Mouse (Mus musculus): ENCODE measurements around the gene Agap1. TPM values are rescaled to one million over a fixed set of nuclear protein-coding genes. Genes with fewer than 3 reads are reported as not detected.

Agap1 gene
- polyA plus RNA-seq, 1 experiment from 2014 or later = 89.6 TPM

DNA sequence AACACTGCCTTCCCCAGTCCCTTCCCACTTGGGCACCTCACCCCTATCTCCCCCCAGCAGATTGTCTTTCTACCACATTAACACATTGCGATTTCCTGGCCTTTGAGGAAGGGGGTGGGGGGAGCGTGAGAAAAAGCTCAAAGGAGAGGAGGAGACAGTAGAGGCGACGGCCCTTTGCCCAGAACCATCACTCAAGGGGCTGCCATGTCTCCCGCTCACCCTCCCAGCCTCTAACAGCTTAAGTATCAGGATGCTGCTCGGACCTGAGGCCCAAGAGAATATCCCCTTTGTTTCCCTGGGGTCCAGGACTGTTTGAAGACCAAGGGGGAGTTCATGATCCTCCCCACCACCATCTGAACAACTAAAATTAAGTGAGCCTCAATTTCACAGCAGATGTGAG, 474.6 kb downstream of the Agap1 start:
- H3K4me1 ChIP-seq (ENCODE audit: control insufficient read depth, insufficient read depth, low read length) = peaks cover 9% of the 10 kb centered on the region; the same call in 1 of the 2 replicates
- no peaks in the 10 kb centered on the region for H3K36me3 ChIP-seq (ENCODE audit: control insufficient read depth, insufficient read depth, low read length)
- ATAC-seq (ENCODE audit: low FRiP score, low TSS enrichment) (no peak), DNase-seq (peak; percentile 14)
- H3K9ac ChIP-seq (replicated peaks; ENCODE audit: low read length) = no peak overlapping the region; the same call in 1 of the 2 replicates
- peak overlapping the region; percentile 20 for H3K4me3 ChIP-seq (replicated peaks; ENCODE audit: low read depth, low read length)
- no peak overlapping the region for H3K27ac ChIP-seq (replicated peaks; ENCODE audit: low read depth, low read length)
- peak overlapping the region; percentile 24 for H3K4me2 ChIP-seq (ENCODE audit: low read length)
- WGBS = under 1% methylated on average over 6 of the region's 6 CpGs
- peaks cover 91% of the 10 kb centered on the region for H3K27me3 ChIP-seq (ENCODE audit: control insufficient read depth, insufficient read depth, low read length)
- H3K9me3 ChIP-seq (ENCODE audit: control insufficient read depth, low read length) = no peaks in the 10 kb centered on the region

DNA sequence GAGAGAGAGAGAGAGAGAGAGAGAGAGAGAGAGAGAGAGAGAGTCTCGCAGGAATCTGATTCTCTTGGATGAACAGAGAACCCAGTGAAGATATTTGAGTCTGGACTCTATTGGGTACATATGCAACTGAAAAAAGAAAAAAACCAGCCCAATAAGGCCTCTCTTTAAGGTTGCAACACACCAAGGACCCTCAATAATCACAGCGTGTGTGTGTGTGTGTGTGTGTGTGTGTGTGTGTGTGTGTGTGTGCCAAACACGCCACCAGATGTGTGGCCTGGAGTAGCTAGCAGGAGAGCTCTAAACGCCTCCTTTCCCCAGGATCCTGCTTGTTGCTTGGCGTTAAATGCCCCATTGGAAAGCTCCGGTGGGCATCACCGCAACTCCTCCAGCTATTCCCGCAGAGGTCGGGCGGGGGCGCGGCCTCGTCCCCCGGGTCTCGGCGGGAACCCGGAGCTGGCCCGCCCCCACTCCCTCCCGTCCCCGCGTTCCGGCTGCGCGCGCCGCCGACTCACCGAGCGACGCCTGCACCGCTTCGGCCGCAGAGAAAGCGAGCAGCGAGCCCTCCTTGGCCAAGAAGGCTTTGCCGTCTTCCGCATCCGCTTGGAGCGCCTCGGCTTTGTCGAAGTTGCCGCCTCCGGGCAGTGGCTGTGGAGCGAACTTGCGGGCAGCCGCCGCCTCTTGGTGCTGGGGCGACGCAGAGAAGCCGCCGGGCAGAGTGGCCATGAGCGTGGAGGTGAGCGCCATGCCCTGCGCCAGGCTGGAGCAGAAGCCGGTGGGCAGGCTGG, 475.3 kb downstream of the Agap1 start:
- under 1% methylated on average over 55 of the region's 55 CpGs for WGBS
- Histone ChIP-seq H3K27me3 (ENCODE audit: control insufficient read depth, insufficient read depth, low read length) (peaks cover 86% of the 10 kb centered on the region), H3K36me3 (ENCODE audit: control insufficient read depth, insufficient read depth, low read length) (no peaks in the 10 kb centered on the region), H3K27ac (replicated peaks; ENCODE audit: low read depth, low read length) (no peak overlapping the region), H3K9me3 (ENCODE audit: control insufficient read depth, low read length) (no peaks in the 10 kb centered on the region), H3K4me2 (ENCODE audit: low read length) (peak overlapping the region; percentile 56), H3K4me3 (replicated peaks; ENCODE audit: low read depth, low read length) (peak overlapping the region; percentile 34), H3K4me1 (ENCODE audit: control insufficient read depth, insufficient read depth, low read length) (peaks cover 9% of the 10 kb centered on the region; the same call in 1 of the 2 replicates), H3K9ac (replicated peaks; ENCODE audit: low read length) (peak overlapping the region; percentile 36)
- DNase-seq (peak; percentile 56), ATAC-seq (ENCODE audit: low FRiP score, low TSS enrichment) (no peak)

DNA sequence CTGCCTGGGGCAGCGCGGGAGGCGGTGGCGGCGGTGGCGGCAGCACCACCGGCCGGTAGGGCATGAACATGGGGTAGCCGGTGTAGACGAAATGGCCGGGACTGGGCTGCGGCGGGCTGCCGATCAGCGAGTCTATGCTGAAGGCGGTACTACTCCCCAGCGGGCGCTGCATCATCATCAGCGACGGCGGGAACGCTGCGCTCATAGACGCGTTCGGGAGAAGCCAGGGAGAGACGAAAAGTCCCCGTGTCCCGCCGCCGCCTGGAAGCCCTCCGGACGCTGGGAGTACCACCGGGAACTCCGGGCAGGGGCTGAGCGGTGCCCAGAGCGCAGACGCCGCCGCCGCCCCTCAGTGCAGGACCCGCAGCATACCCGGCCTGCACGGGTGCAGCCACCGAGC, 475.9 kb downstream of the Agap1 start:
- Histone ChIP-seq H3K36me3 (ENCODE audit: control insufficient read depth, insufficient read depth, low read length) (no peaks in the 10 kb centered on the region), H3K9ac (replicated peaks; ENCODE audit: low read length) (peak overlapping the region; percentile 36), H3K4me3 (replicated peaks; ENCODE audit: low read depth, low read length) (peak overlapping the region; percentile 34), H3K9me3 (ENCODE audit: control insufficient read depth, low read length) (no peaks in the 10 kb centered on the region), H3K27ac (replicated peaks; ENCODE audit: low read depth, low read length) (peak overlapping the region; percentile 49; the same call in 1 of the 2 replicates), H3K4me2 (ENCODE audit: low read length) (peak overlapping the region; percentile 56), H3K4me1 (ENCODE audit: control insufficient read depth, insufficient read depth, low read length) (peaks cover 12% of the 10 kb centered on the region), H3K27me3 (ENCODE audit: control insufficient read depth, insufficient read depth, low read length) (peaks cover 86% of the 10 kb centered on the region)
- ATAC-seq (ENCODE audit: low FRiP score, low TSS enrichment) (no peak), DNase-seq (peak; percentile 55)
- WGBS = under 1% methylated on average over 45 of the region's 45 CpGs

DNA sequence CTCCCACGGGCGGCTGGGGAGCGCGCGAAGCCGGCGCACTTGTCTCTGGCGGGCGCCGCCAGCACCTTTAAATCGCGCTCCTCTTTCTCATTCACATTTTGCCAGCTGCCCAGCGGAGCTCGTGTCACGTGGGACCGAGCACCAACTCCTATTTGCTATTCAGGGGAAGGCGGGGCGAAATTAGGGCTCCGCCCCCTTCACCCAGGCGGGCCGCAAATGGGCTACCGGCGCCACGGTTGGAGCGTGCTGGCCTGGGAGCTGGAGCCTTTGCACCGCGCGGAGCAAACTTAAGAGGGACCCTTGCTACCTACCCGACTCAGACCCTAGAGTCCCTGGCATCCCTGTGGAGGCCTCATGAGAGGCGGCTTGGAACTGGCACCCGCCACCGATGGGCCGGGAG, 476.5 kb downstream of the Agap1 start, which contains the start of gene Gbx2:
Gene Gbx2 (minus strand): TSS at position 60 of the 400 bp plus-strand sequence.
- Histone ChIP-seq H3K9me3 (ENCODE audit: control insufficient read depth, low read length) (no peaks in the 10 kb centered on the region), H3K36me3 (ENCODE audit: control insufficient read depth, insufficient read depth, low read length) (no peaks in the 10 kb centered on the region), H3K27ac (replicated peaks; ENCODE audit: low read depth, low read length) (peak within 1 kb of the TSS; percentile 49; the same call in 1 of the 2 replicates), H3K4me1 (ENCODE audit: control insufficient read depth, insufficient read depth, low read length) (peaks cover 13% of the 10 kb centered on the region), H3K27me3 (ENCODE audit: control insufficient read depth, insufficient read depth, low read length) (peaks cover 86% of the 10 kb centered on the region), H3K4me3 (replicated peaks; ENCODE audit: low read depth, low read length) (peak within 1 kb of the TSS; percentile 34), H3K9ac (replicated peaks; ENCODE audit: low read length) (peak within 1 kb of the TSS; percentile 36), H3K4me2 (ENCODE audit: low read length) (peak within 1 kb of the TSS; percentile 56)
- DNase-seq (peak; percentile 82), ATAC-seq (ENCODE audit: low FRiP score, low TSS enrichment) (peak; percentile 51)
- WGBS = under 1% methylated on average over 33 of the region's 33 CpGs

DNA sequence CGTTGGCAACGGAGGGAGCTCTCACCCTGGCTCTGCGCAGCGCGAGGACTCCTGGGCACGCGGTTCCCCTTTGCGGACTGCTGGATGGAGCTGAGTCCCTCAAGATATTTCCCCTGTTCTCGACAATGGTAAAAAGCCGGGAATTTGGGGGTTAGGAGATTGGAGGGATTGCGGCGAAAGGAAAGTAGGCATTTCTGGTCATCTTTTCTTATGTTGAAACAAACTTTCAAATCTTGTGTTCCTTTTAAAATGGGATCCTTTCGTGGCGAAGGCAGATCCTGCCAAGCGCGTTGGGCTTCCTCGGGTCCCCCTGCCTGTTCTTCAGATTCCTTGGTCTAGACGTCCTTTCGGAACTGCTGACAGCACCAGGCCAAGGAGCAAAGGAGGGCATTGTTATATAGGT, 477.4 kb downstream of the Agap1 start:
- H3K27ac ChIP-seq (replicated peaks; ENCODE audit: low read depth, low read length) = no peak overlapping the region
- H3K9ac ChIP-seq (replicated peaks; ENCODE audit: low read length) = no peak overlapping the region
- no peaks in the 10 kb centered on the region for H3K36me3 ChIP-seq (ENCODE audit: control insufficient read depth, insufficient read depth, low read length)
- no peaks in the 10 kb centered on the region for H3K9me3 ChIP-seq (ENCODE audit: control insufficient read depth, low read length)
- peaks cover 13% of the 10 kb centered on the region for H3K4me1 ChIP-seq (ENCODE audit: control insufficient read depth, insufficient read depth, low read length)
- peak overlapping the region; percentile 34; the same call in 1 of the 2 replicates for H3K4me3 ChIP-seq (replicated peaks; ENCODE audit: low read depth, low read length)
- H3K27me3 ChIP-seq (ENCODE audit: control insufficient read depth, insufficient read depth, low read length) = peaks cover 87% of the 10 kb centered on the region
- peak; percentile 43 for DNase-seq
- WGBS = 1% methylated on average over 19 of the region's 19 CpGs
- ATAC-seq (ENCODE audit: low FRiP score, low TSS enrichment) = no peak
- H3K4me2 ChIP-seq (ENCODE audit: low read length) = peak overlapping the region; percentile 56; the same call in 1 of the 2 replicates

DNA sequence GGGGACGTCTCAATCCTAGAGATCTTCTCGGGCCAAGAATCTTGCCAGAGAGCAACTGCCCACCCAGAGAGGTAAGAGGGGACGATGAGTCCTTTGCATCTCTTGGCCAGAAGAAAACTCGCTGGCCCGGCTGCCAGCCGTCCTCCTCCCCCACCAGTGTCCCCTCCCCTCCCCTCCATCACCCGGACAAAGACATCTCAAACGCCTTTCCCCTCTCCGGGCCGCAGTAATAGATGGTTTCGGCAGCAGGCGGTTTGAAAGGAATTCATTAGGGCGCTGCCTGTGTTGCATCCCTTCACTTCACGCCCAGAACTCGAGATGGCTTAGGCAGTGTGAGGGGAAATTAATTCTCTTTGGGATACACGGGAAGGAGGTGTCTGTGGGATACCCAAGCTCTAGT, 478.0 kb downstream of the Agap1 start:
- no peak overlapping the region for H3K4me2 ChIP-seq (ENCODE audit: low read length)
- DNase-seq = peak; percentile 43

DNA sequence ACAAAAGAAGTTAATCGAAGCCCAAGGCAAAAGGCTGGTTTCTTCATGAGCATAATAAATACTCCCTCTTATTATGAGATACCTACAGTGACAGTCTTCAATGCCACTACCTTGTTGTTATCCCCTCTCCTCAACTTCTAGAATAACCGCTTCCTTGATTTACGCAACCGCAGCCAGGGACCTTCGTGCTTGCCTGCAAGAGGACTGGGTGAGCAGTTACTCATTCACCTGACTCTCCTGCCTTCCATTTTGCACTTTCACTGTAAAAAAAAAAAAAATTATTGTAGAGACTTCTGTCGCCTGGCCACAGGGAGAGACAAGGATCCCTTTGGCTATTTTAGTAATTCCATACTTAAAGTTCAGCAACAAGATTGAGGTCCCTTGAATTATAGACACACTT, 478.4 kb downstream of the Agap1 start:
- H3K4me2 ChIP-seq (ENCODE audit: low read length) = no peak overlapping the region
- H3K36me3 ChIP-seq (ENCODE audit: control insufficient read depth, insufficient read depth, low read length) = no peaks in the 10 kb centered on the region
- ATAC-seq (ENCODE audit: low FRiP score, low TSS enrichment) (no peak), DNase-seq (peak; percentile 47)
- H3K27me3 ChIP-seq (ENCODE audit: control insufficient read depth, insufficient read depth, low read length) = peaks cover 88% of the 10 kb centered on the region
- under 1% methylated on average over 6 of the region's 6 CpGs for WGBS
- H3K4me3 ChIP-seq (replicated peaks; ENCODE audit: low read depth, low read length) = no peak overlapping the region
- no peaks in the 10 kb centered on the region for H3K9me3 ChIP-seq (ENCODE audit: control insufficient read depth, low read length)
- peaks cover 13% of the 10 kb centered on the region for H3K4me1 ChIP-seq (ENCODE audit: control insufficient read depth, insufficient read depth, low read length)
- no peak overlapping the region for H3K9ac ChIP-seq (replicated peaks; ENCODE audit: low read length)
- no peak overlapping the region for H3K27ac ChIP-seq (replicated peaks; ENCODE audit: low read depth, low read length)

More for the DNA sequence above, 478.0 kb downstream of the Agap1 start:
- Histone ChIP-seq H3K36me3 (ENCODE audit: control insufficient read depth, insufficient read depth, low read length) (no peaks in the 10 kb centered on the region), H3K4me3 (replicated peaks; ENCODE audit: low read depth, low read length) (no peak overlapping the region; the same call in 1 of the 2 replicates), H3K9ac (replicated peaks; ENCODE audit: low read length) (no peak overlapping the region), H3K4me1 (ENCODE audit: control insufficient read depth, insufficient read depth, low read length) (peaks cover 13% of the 10 kb centered on the region), H3K9me3 (ENCODE audit: control insufficient read depth, low read length) (no peaks in the 10 kb centered on the region), H3K27ac (replicated peaks; ENCODE audit: low read depth, low read length) (no peak overlapping the region), H3K27me3 (ENCODE audit: control insufficient read depth, insufficient read depth, low read length) (peaks cover 87% of the 10 kb centered on the region)
- no peak for ATAC-seq (ENCODE audit: low FRiP score, low TSS enrichment)
- WGBS = under 1% methylated on average over 16 of the region's 16 CpGs

DNA sequence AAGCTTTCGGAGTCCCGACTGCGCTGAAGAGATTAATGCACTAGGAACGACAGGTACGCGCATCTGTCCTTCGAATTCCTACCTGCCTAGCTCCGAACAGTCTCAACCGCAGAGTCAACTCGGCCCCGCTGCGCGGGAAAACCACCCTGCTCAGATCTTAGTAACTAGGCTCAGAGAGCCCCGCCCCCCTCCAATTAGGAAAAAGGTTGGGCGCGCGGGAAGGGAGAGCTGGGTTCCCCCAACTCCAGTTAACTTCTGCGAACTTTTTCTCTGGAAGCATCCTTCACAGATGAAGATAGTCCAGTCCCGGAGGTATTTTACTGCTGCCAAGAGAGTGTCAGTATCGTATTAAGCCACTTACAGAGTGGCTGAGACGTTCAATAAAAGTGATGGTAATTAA, 479.2 kb downstream of the Agap1 start:
- no peak overlapping the region for H3K27ac ChIP-seq (replicated peaks; ENCODE audit: low read depth, low read length)
- H3K4me2 ChIP-seq (ENCODE audit: low read length) = no peak overlapping the region
- H3K9me3 ChIP-seq (ENCODE audit: control insufficient read depth, low read length) = no peaks in the 10 kb centered on the region
- H3K9ac ChIP-seq (replicated peaks; ENCODE audit: low read length) = no peak overlapping the region
- peaks cover 13% of the 10 kb centered on the region for H3K4me1 ChIP-seq (ENCODE audit: control insufficient read depth, insufficient read depth, low read length)
- H3K36me3 ChIP-seq (ENCODE audit: control insufficient read depth, insufficient read depth, low read length) = no peaks in the 10 kb centered on the region
- under 1% methylated on average over 21 of the region's 21 CpGs for WGBS
- no peak overlapping the region for H3K4me3 ChIP-seq (replicated peaks; ENCODE audit: low read depth, low read length)
- peak; percentile 50 for DNase-seq
- no peak for ATAC-seq (ENCODE audit: low FRiP score, low TSS enrichment)
- H3K27me3 ChIP-seq (ENCODE audit: control insufficient read depth, insufficient read depth, low read length) = peaks cover 87% of the 10 kb centered on the region

Data from midbrain, embryonic 14.5 days (tissue).